Mouse (Mus musculus) hindbrain, embryonic 16.5 days (tissue): ENCODE results near the gene Accsl. TPM values are rescaled to one million over a fixed set of nuclear protein-coding genes. Genes with fewer than 3 reads are reported as not detected.

Source experiments
- ATAC-seq: fragments of 200-750 bp; cut with Nextera tagmentation; 2 replicates; pipeline ENCODE4 v1.8.0; 2017; ENCODE audit warnings: moderate TSS enrichment, moderate library complexity
- H3K27ac ChIP-seq: fragments of 300-500 bp; sonication (generic); 2 replicates; pipeline ENCODE4 v1.5.1; 2014; ENCODE audit warnings: low read depth, mild to moderate bottlenecking, control low read depth, low read length, moderate library complexity
- H3K27me3 ChIP-seq: fragments of 300-500 bp; sonication (generic); replicated peaks from 2 replicates; pipeline ENCODE4 v1.6.1; 2014; ENCODE audit warnings: low read length; ENCODE audit not compliant: control insufficient read depth, insufficient read depth
- H3K36me3 ChIP-seq: fragments of 300-500 bp; sonication (generic); 2 replicates; pipeline ENCODE4 v1.6.1; 2014; ENCODE audit warnings: mild to moderate bottlenecking, low read length, moderate library complexity, mixed read lengths; ENCODE audit not compliant: control insufficient read depth, insufficient read depth
- H3K4me1 ChIP-seq: fragments of 300-500 bp; sonication (generic); 2 replicates; pipeline ENCODE4 v1.6.1; 2014; ENCODE audit warnings: low read depth, low read length; ENCODE audit not compliant: control insufficient read depth, insufficient read depth
- H3K4me2 ChIP-seq: fragments of 300-500 bp; sonication (generic); 2 replicates; pipeline ENCODE4 v1.6.1; 2014; ENCODE audit warnings: mild to moderate bottlenecking, low read length, control low read depth, moderate library complexity
- H3K4me3 ChIP-seq: fragments of 300-500 bp; sonication (generic); 2 replicates; pipeline ENCODE4 v1.5.1; 2014; ENCODE audit warnings: mild to moderate bottlenecking, low read length, control low read depth, moderate library complexity
- H3K9ac ChIP-seq: fragments of 300-500 bp; sonication (generic); 2 replicates; pipeline ENCODE4 v1.6.1; 2014; ENCODE audit warnings: low read depth, mild to moderate bottlenecking, control low read depth, low read length, moderate library complexity
- H3K9me3 ChIP-seq: fragments of 300-500 bp; sonication (generic); 2 replicates; pipeline ENCODE4 v1.6.1; 2014; ENCODE audit warnings: mild to moderate bottlenecking, low read length, moderate library complexity; ENCODE audit not compliant: control insufficient read depth
- WGBS: fragments of 180-500 bp; shearing (Covaris S2); extraction: QIAGEN DNeasy Blood & Tissue Kit; methylation state at CpG from one replicate; pipeline ENCODE4 v1.1.7; 2014; 5-methylcytosine and 5-hydroxymethylcytosine counted together
- polyA plus RNA-seq: library from polyadenylated mRNA; unstranded; fragments of >200 nt; fragmentation: Nextera tagmentation; extraction: Ambion mirVana; gene quantifications from 2 replicates; pipeline ENCODE4 v1.2.1, GENCODE M21; 2015

The Accsl gene
- polyA plus RNA-seq, 1 experiment from 2014 or later = 0.40 TPM

DNA sequence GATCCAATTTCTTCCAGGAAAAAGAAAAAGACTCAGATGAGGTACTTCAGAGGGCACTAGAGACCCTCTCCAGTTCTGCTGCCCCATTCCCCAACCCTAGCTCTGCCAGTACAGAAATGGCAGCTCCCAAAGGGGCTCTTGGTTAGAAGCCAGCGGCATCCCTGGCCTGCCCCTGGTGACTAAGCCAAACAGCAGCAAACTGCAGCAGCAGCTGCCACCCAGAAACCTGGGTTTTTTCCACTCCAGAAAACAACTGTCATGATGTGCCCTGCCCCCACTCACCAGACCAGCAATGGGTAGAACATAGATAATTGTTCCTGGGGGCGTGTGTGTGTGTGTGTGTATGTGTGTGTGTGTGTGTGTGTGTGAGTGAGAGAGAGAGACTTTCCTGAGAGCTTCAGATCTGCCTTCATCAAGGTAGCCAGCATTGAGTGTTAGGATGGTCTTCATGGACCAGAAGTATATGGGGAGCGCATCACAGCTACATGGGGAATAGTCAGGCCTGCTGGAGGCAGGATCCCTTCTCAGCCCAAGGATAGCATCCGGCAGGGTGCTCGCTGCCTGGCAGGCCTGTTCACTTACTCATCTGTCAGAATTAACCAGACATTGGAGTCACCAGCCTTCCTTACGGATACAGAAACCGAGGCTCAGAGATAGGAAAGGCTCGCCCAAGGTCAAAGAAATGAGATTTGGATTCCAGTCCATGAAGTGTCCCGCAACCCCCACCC lies 12.8 kb upstream of the Accsl start:
- no peak overlapping the region for H3K4me2 ChIP-seq
- H3K9me3 ChIP-seq = no peaks in the 10 kb centered on the region
- H3K36me3 ChIP-seq = no peaks in the 10 kb centered on the region
- no peaks in the 10 kb centered on the region for H3K27me3 ChIP-seq
- H3K9ac ChIP-seq = no peak overlapping the region
- H3K27ac ChIP-seq = no peak overlapping the region
- no peak overlapping the region for H3K4me3 ChIP-seq
- ATAC-seq = no peak
- no peaks in the 10 kb centered on the region for H3K4me1 ChIP-seq
- 80% methylated on average over 9 of the region's 9 CpGs for WGBS

GRCm38 (mm10) chr2:93880981-93881380 lies 12.0 kb upstream of the Accsl start:
- Histone ChIP-seq H3K36me3 (no peaks in the 10 kb centered on the region), H3K4me3 (no peak overlapping the region), H3K27me3 (no peaks in the 10 kb centered on the region), H3K4me2 (no peak overlapping the region), H3K27ac (no peak overlapping the region), H3K4me1 (no peaks in the 10 kb centered on the region), H3K9ac (no peak overlapping the region), H3K9me3 (no peaks in the 10 kb centered on the region)
- 81% methylated on average over 3 of the region's 3 CpGs for WGBS
- ATAC-seq = no peak

DNA sequence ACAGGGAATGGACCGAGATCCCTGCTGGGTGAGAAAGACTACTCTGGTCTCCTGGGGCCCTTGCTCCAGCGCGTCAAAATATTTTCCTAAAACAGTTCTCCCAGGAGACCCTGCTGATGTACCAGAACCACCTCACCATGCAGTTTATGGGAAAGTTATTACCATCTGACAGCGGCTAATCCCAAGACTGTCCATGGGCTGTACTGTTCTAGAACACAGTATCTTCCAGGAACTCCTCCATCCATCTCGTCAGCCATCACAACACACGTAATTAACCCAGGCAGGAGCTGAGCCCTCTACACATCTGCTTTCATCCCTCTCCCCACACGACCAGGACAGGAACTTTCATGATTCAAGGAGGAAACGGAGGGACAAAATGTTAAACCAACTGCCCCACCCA lies 11.5 kb upstream of the Accsl start:
- Histone ChIP-seq H3K4me2 (no peak overlapping the region), H3K27ac (no peak overlapping the region), H3K9me3 (no peaks in the 10 kb centered on the region), H3K9ac (no peak overlapping the region), H3K27me3 (no peaks in the 10 kb centered on the region), H3K36me3 (no peaks in the 10 kb centered on the region), H3K4me3 (no peak overlapping the region), H3K4me1 (no peaks in the 10 kb centered on the region)
- no peak for ATAC-seq
- 61% methylated on average over 8 of the region's 8 CpGs for WGBS

DNA sequence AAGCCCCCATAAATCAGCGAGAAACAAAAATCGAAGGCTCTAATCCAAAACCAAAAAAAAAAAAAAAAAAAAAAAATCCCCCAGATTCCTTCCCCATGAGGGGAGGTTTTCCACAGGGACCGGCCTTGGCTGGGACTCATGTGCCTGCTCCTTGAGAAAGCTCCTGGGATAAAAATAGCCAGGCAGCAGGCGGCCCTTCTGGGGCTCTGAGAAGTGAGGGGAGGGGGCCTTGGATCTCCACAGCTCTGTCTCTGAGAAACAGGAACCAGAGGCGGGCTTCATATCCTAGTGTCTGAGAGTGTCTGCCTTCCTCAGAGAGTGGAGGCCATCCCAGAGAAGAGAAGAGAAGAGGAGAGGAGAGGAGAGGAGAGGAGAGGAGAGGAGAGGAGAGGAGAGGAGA lies 8.0 kb upstream of the Accsl start:
- Histone ChIP-seq H3K27me3 (no peaks in the 10 kb centered on the region), H3K4me1 (peaks cover 9% of the 10 kb centered on the region), H3K4me3 (no peak overlapping the region), H3K4me2 (no peak overlapping the region), H3K9ac (no peak overlapping the region), H3K9me3 (no peaks in the 10 kb centered on the region), H3K27ac (no peak overlapping the region), H3K36me3 (no peaks in the 10 kb centered on the region)
- no peak for ATAC-seq
- 74% methylated on average over 5 of the region's 5 CpGs for WGBS

GRCm38 (mm10) chr2:93874606-93875005 lies 5.6 kb upstream of the Accsl start:
- H3K36me3 ChIP-seq = no peaks in the 10 kb centered on the region
- H3K4me2 ChIP-seq = no peak overlapping the region
- H3K4me3 ChIP-seq = no peak overlapping the region
- 83% methylated on average over 3 of the region's 3 CpGs for WGBS
- peak; percentile 24; the same call in 1 of the 2 replicates for ATAC-seq
- H3K27ac ChIP-seq = no peak overlapping the region
- no peaks in the 10 kb centered on the region for H3K9me3 ChIP-seq
- H3K9ac ChIP-seq = no peak overlapping the region
- H3K27me3 ChIP-seq = no peaks in the 10 kb centered on the region
- peaks cover 9% of the 10 kb centered on the region for H3K4me1 ChIP-seq

GRCm38 (mm10) chr2:93874227-93874514 lies 5.2 kb upstream of the Accsl start:
- Histone ChIP-seq H3K27me3 (no peaks in the 10 kb centered on the region), H3K4me2 (no peak overlapping the region), H3K27ac (no peak overlapping the region), H3K36me3 (no peaks in the 10 kb centered on the region), H3K4me3 (no peak overlapping the region), H3K9me3 (no peaks in the 10 kb centered on the region), H3K4me1 (peaks cover 9% of the 10 kb centered on the region), H3K9ac (peak overlapping the region; percentile 9; the same call in 1 of the 2 replicates)
- no peak for ATAC-seq
- WGBS = 41% methylated on average over 2 of the region's 2 CpGs

DNA sequence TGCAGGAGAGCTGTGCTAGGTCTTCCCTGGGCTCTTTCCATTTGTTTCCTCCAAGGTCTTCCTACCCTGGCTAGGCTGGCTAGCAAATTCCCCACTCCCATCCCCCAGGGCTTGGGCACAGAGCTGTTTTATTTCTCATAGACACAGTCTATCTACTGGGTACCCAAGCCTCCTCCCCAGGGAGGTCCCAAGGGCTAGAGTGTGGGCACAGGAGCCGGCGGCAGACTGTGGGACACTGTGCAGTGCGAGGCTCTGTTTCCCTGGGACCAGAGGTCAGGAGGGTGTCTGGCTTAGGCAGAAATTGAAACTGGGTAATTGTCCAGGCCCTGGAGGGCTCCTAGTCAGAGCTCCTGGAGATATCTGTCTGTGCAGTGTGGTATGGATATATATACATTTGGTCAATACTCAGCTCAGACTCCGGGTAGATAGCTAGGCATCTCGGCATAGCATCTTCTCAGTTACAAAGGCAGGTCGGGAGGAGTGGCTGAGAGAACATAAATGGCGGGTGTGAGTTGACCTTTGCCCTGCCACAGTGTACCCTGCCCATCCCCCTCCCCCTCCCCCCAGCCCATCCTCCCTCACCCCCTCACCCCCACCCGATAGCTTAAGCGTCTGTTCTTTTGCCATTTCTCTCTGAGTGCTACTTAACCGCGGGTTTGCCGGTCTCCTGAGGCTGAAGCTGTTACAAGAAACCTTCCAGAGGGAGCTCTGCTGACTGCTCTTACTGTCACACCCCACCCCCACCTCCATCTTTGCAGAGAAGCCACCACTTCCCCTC lies 4.7 kb upstream of the Accsl start:
- Histone ChIP-seq H3K27ac (0 out of 2 replicates have a peak overlapping the region, but pooled peaks have one; percentile 34), H3K9me3 (no peaks in the 10 kb centered on the region), H3K4me1 (peaks cover 9% of the 10 kb centered on the region), H3K36me3 (no peaks in the 10 kb centered on the region), H3K9ac (peak overlapping the region; percentile 27), H3K27me3 (no peaks in the 10 kb centered on the region), H3K4me3 (no peak overlapping the region), H3K4me2 (no peak overlapping the region)
- 21% methylated on average over 12 of the region's 12 CpGs for WGBS
- ATAC-seq = peak; percentile 38; the same call in 1 of the 2 replicates

DNA sequence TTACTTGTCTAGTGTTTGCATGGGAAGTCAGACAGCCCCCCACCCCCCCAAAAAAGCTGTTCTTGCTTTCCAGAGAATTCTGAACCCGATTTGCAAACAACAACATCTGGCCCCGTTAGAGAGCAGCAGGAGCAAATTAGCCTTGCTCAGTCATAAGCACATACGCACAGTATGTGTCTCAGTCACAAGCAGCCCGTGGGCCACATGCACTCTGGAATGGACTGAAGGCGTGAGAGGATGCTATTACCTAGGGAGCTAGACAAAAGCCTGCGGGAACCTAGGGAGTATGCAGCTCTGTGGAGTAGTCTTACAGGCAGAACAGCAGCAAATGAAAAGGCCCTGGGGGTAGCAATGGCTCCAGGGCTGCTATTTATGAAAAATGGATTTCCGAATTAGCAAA lies 3.3 kb upstream of the Accsl start:
- Histone ChIP-seq H3K27me3 (no peaks in the 10 kb centered on the region), H3K9ac (no peak overlapping the region), H3K9me3 (no peaks in the 10 kb centered on the region), H3K4me1 (peaks cover 9% of the 10 kb centered on the region), H3K36me3 (no peaks in the 10 kb centered on the region), H3K4me3 (no peak overlapping the region), H3K4me2 (no peak overlapping the region), H3K27ac (no peak overlapping the region)
- WGBS = 50% methylated on average over 7 of the region's 7 CpGs
- no peak for ATAC-seq

GRCm38 (mm10) chr2:93871411-93871925 lies 2.5 kb upstream of the Accsl start:
- Histone ChIP-seq H3K36me3 (no peaks in the 10 kb centered on the region), H3K9ac (no peak overlapping the region), H3K27ac (no peak overlapping the region), H3K27me3 (no peaks in the 10 kb centered on the region), H3K4me3 (no peak overlapping the region), H3K4me2 (no peak overlapping the region), H3K9me3 (no peaks in the 10 kb centered on the region), H3K4me1 (peaks cover 9% of the 10 kb centered on the region)
- ATAC-seq = no peak
- WGBS = 87% methylated on average over 4 of the region's 4 CpGs
